Mouse (Mus musculus) lung, adult 2 months (tissue): ENCODE data around the gene Adat1. TPM values are rescaled to one million over a fixed set of nuclear protein-coding genes. Genes with fewer than 3 reads are reported as not detected.

Experiments
- DNase-seq: peaks from one replicate; pipeline ENCODE4 v3.0.0; 2022
- H3K4me1 ChIP-seq: fragments of 200-500 bp; 2 replicates; pipeline ENCODE4 v1.6.1; 2011; ENCODE audit warnings: low read length; ENCODE audit not compliant: control insufficient read depth, insufficient read depth
- H3K4me3 ChIP-seq: fragments of 200-500 bp; replicated peaks from 2 replicates; pipeline ENCODE3; 2011; ENCODE audit warnings: low read depth, mild to moderate bottlenecking, control low read depth, low read length; ENCODE audit errors: extremely low read depth
- CTCF ChIP-seq: fragments of 200-500 bp; IDR thresholded peaks from 2 replicates; pipeline ENCODE4 v1.5.1; 2011; ENCODE audit warnings: mild to moderate bottlenecking, low read length, control low read depth; ENCODE audit not compliant: insufficient read depth
- POLR2A ChIP-seq: fragments of 200-500 bp; IDR thresholded peaks from 2 replicates; pipeline ENCODE4 v1.6.1; 2011; ENCODE audit warnings: low read depth, mild to moderate bottlenecking, control low read depth, low read length, borderline replicate concordance; ENCODE audit errors: extremely low read depth
- WGBS: fragments of 180-500 bp; shearing (Covaris S2); methylation state at CpG from one replicate; pipeline ENCODE4 v1.1.7; 2018; 5-methylcytosine and 5-hydroxymethylcytosine counted together
- polyA plus RNA-seq: library from polyadenylated mRNA; depleted of rRNA; stranded (reverse); fragments of >200 nt; gene quantifications from 2 replicates; pipeline ENCODE4 v1.2.3, GENCODE M21; 2012

Gene Adat1
- polyA plus RNA-seq, 1 experiment: 2.7 TPM

GRCm38 (mm10) chr8:111961330-111961729 lies 30.8 kb downstream of the Adat1 start:
- Histone ChIP-seq H3K4me1 (no peaks in the 10 kb centered on the region), H3K4me3 (no peak overlapping the region)
- no peak for TF ChIP-seq POLR2A
- no peak for TF ChIP-seq CTCF
- no peak for DNase-seq
- WGBS: 78% methylated on average over 3 of the region's 3 CpGs

GRCm38 (mm10) chr8:111960591-111961321 lies 31.3 kb downstream of the Adat1 start:
- TF ChIP-seq CTCF (no peak), POLR2A (no peak)
- no peaks in the 10 kb centered on the region for H3K4me1 ChIP-seq
- 70% methylated on average over 15 of the region's 15 CpGs for WGBS
- H3K4me3 ChIP-seq: no peak overlapping the region
- no peak for DNase-seq

- H3K4me3 ChIP-seq: no peak overlapping the region
- H3K4me1 ChIP-seq: no peaks in the 10 kb centered on the region
- TF ChIP-seq CTCF: no peak
- no peak for TF ChIP-seq POLR2A
- WGBS: 94% methylated on average over 2 of the region's 2 CpGs
- DNase-seq: no peak
Observed at GRCm38 (mm10) chr8:111957231-111957630, 34.9 kb downstream of the Adat1 start.

GRCm38 (mm10) chr8:111955879-111956278 lies 36.2 kb downstream of the Adat1 start:
- TF ChIP-seq CTCF (no peak), POLR2A (no peak)
- Histone ChIP-seq H3K4me1 (no peaks in the 10 kb centered on the region), H3K4me3 (no peak overlapping the region)
- 75% methylated on average over 5 of the region's 5 CpGs for WGBS
- DNase-seq: no peak

- WGBS: 75% methylated on average over 4 of the region's 4 CpGs
- no peak overlapping the region for H3K4me3 ChIP-seq
- TF ChIP-seq POLR2A (no peak), CTCF (no peak)
Observed at GRCm38 (mm10) chr8:111954844-111955594, 37.1 kb downstream of the Adat1 start.

GRCm38 (mm10) chr8:111951936-111952335 lies 40.2 kb downstream of the Adat1 start:
- WGBS: 93% methylated on average over 5 of the region's 5 CpGs
- Histone ChIP-seq H3K4me3 (no peak overlapping the region), H3K4me1 (no peaks in the 10 kb centered on the region; the same call in 1 of the 2 replicates)
- no peak for TF ChIP-seq POLR2A
- TF ChIP-seq CTCF: no peak
- no peak for DNase-seq

More at GRCm38 (mm10) chr8:111954844-111955594, 37.1 kb downstream of the Adat1 start:
- no peak for DNase-seq
- no peaks in the 10 kb centered on the region for H3K4me1 ChIP-seq

- 93% methylated on average over 7 of the region's 7 CpGs for WGBS
- DNase-seq: no peak
- H3K4me3 ChIP-seq: no peak overlapping the region
- TF ChIP-seq POLR2A: no peak
- TF ChIP-seq CTCF: no peak
- no peaks in the 10 kb centered on the region; the same call in 1 of the 2 replicates for H3K4me1 ChIP-seq
Observed at GRCm38 (mm10) chr8:111951317-111951716, 40.8 kb downstream of the Adat1 start.

GRCm38 (mm10) chr8:111950846-111951245 lies 41.3 kb downstream of the Adat1 start:
- Histone ChIP-seq H3K4me1 (no peaks in the 10 kb centered on the region; the same call in 1 of the 2 replicates), H3K4me3 (no peak overlapping the region)
- WGBS: 73% methylated on average over 3 of the region's 3 CpGs
- no peak for DNase-seq
- no peak for TF ChIP-seq POLR2A
- TF ChIP-seq CTCF: no peak

- TF ChIP-seq POLR2A (no peak), CTCF (no peak)
- H3K4me1 ChIP-seq: no peaks in the 10 kb centered on the region; the same call in 1 of the 2 replicates
- DNase-seq: no peak
- H3K4me3 ChIP-seq: no peak overlapping the region
- WGBS: 92% methylated on average over 8 of the region's 8 CpGs
Observed at GRCm38 (mm10) chr8:111947954-111948353, 44.1 kb downstream of the Adat1 start.

GRCm38 (mm10) chr8:111947144-111947543 lies 45.0 kb downstream of the Adat1 start:
- no peak for DNase-seq
- TF ChIP-seq POLR2A (no peak), CTCF (no peak)
- no peak overlapping the region for H3K4me3 ChIP-seq
- 47% methylated on average over 2 of the region's 2 CpGs for WGBS
- H3K4me1 ChIP-seq: no peaks in the 10 kb centered on the region; the same call in 1 of the 2 replicates
